Mouse (Mus musculus) frontal cortex, postnatal 25 days (tissue): Measurements from ENCODE around the gene Camta1.

Experiments
- DNase-seq, 2 experiments: peaks; one replicate each; pipeline ENCODE4 v3.0.0; 2022; ENCODE audit warnings: low spot score in 2 of 2

The Camta1 gene

GRCm38 (mm10) chr4:151449981-151450380 is 411.7 kb downstream of the Camta1 start:
- DNase-seq: no peak

- no peak for DNase-seq
These were observed 413.3 kb downstream of the Camta1 start for GRCm38 (mm10) chr4:151448341-151448740.

GRCm38 (mm10) chr4:151444665-151445064 is 417.0 kb downstream of the Camta1 start:
- DNase-seq: no peak

GRCm38 (mm10) chr4:151438561-151438960 is 423.1 kb downstream of the Camta1 start:
- DNase-seq: no peak

GRCm38 (mm10) chr4:151437859-151438258 is 423.8 kb downstream of the Camta1 start:
- no peak for DNase-seq

GRCm38 (mm10) chr4:151425133-151425532 is 436.5 kb downstream of the Camta1 start:
- no peak for DNase-seq

GRCm38 (mm10) chr4:151422922-151423321 is 438.8 kb downstream of the Camta1 start:
- no peak for DNase-seq

GRCm38 (mm10) chr4:151422361-151422760 is 439.3 kb downstream of the Camta1 start:
- DNase-seq: no peak

GRCm38 (mm10) chr4:151418344-151418875 is 443.3 kb downstream of the Camta1 start:
- no peak for DNase-seq

GRCm38 (mm10) chr4:151415812-151416211 is 445.9 kb downstream of the Camta1 start:
- no peak for DNase-seq

- no peak for DNase-seq
These were observed 446.3 kb downstream of the Camta1 start for GRCm38 (mm10) chr4:151415376-151415775.

GRCm38 (mm10) chr4:151414952-151415351 is 446.7 kb downstream of the Camta1 start:
- DNase-seq: no peak

- DNase-seq: peak; percentile 35 to 61
These were observed 450.0 kb downstream of the Camta1 start for GRCm38 (mm10) chr4:151411641-151412061.

- DNase-seq: no peak
These were observed 450.7 kb downstream of the Camta1 start for GRCm38 (mm10) chr4:151411016-151411415.

- no peak for DNase-seq
These were observed 452.4 kb downstream of the Camta1 start for GRCm38 (mm10) chr4:151409291-151409690.

- DNase-seq: no peak
These were observed 452.9 kb downstream of the Camta1 start for GRCm38 (mm10) chr4:151408811-151409210.

- DNase-seq: no peak
These were observed 453.4 kb downstream of the Camta1 start for GRCm38 (mm10) chr4:151408246-151408645.

GRCm38 (mm10) chr4:151407129-151407528 is 454.5 kb downstream of the Camta1 start:
- no peak for DNase-seq

GRCm38 (mm10) chr4:151404581-151405256 is 457.0 kb downstream of the Camta1 start:
- DNase-seq: no peak

GRCm38 (mm10) chr4:151401685-151402397 is 459.8 kb downstream of the Camta1 start:
- DNase-seq: no peak

GRCm38 (mm10) chr4:151396536-151396935 is 465.1 kb downstream of the Camta1 start:
- no peak for DNase-seq

- no peak for DNase-seq
These were observed 472.3 kb downstream of the Camta1 start for GRCm38 (mm10) chr4:151389345-151389744.
